Mouse (Mus musculus) left cerebral cortex, postnatal 10 days (tissue): ENCODE results near the gene Tfg. TPM values are rescaled to one million over a fixed set of nuclear protein-coding genes. Genes with fewer than 3 reads are reported as not detected.

Experiments
- DNase-seq, 2 experiments: peaks; one replicate each; pipeline ENCODE4 v3.0.0; 2021 to 2022; ENCODE audit warnings: low spot score in 2 of 2, mixed read lengths in 1 of 2; ENCODE audit errors: extremely low spot score in 1 of 2
- intact Hi-C: fragments of 180-260 bp; cut with DNase I; formaldehyde crosslinking; loops from one replicate; pipeline ENCODE4 v1.15.1; 2025
- total RNA-seq, 2 experiments: library from RNA; stranded (reverse); gene quantifications; 2 replicates each; pipeline ENCODE4 v1.2.3; 2021

The Tfg gene
- total RNA-seq, 2 experiments from 2014 or later, result 80.4 to 83.3 TPM

DNA sequence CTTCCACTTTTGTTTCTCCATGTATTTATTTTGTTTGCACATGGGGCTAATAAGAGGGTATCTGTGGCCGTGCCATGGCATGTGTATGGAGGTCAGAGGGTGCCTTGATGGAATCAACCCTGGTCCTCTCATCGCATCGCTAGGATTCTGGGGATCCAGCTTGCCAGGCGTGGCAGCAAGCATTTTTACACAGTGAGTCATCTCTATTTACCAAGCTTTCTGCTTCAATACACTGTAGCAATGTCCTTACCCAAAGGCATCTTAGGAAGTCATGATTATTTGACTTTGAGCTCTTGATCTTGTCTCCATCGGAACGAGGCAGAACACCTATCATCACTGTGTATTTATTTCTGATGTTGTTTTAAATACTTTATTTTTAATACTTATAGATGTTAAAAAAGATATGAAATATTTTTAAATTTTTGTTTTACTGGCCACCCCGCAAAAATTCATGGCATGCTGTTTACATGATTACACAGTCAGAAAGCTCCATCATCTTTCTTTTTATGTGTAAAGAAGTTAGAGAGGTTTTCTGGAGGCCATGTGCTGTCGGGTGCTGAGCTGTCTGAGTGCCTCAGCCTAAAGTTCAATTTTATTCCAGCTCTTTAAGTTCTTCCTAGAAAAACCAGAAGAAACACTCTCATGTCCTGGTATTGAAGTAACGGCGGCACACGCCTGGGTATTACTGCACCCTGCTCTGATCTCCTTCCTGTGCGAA is 61.9 kb downstream of the Tfg start:
- intact Hi-C loops, result no loop called here
- no peak for DNase-seq

- DNase-seq, result no peak
- intact Hi-C loops, result no loop called here
These were observed 70.7 kb downstream of the Tfg start for GRCm38 (mm10) chr16:56646382-56647172.

DNA sequence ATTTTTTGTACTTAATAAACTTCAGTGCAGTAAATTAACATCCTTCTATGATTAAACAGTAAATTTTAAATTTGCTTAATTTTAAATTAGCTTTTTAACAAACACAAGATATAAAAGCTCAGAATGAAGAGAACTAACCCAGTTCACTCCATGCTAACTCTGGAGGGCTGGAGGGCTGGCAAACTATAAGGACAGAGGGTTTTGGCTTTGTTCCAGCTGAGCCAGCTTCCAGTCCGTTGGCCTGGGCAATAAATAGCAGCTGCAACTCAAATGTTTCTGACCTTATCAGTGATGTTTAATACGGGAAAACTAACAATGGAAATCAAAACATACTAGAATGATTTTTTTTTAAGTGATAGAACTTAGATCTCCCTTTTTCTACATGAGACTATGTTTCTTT is 72.0 kb downstream of the Tfg start:
- no peak for DNase-seq
- intact Hi-C loops, result no loop called here

Other genes with a start within 250 kb of the Tfg start
- gene Abi3bp, start 239.6 kb downstream of the Tfg start, total RNA-seq, result 10 to 100 TPM; 15.8 to 17.7 TPM
- gene Adgrg7, start 78.4 kb upstream of the Tfg start, total RNA-seq, result not detected
- 1 to 10 TPM in 1 of 2 experiments, under 1 TPM in 1; 0.79 to 1.8 TPM for gene Tmem45a, start 168.7 kb upstream of the Tfg start, total RNA-seq
- gene Lnp1, start 210.6 kb upstream of the Tfg start, total RNA-seq, result 1 to 10 TPM; 3.2 to 3.3 TPM